Mouse (Mus musculus) CH12.LX (cell line): ENCODE results near the gene Actr1a. TPM values are rescaled to one million over a fixed set of nuclear protein-coding genes. Genes with fewer than 3 reads are reported as not detected.

Source experiments
- DNase-seq: peaks from one replicate; pipeline ENCODE4 v3.0.0-alpha.2; 2013; ENCODE audit errors: extremely low read depth
- H3K27ac ChIP-seq: 2 replicates; pipeline ENCODE4 v1.5.1; 2012; ENCODE audit warnings: low read depth, mild to moderate bottlenecking, control low read depth, moderate library complexity; ENCODE audit not compliant: insufficient read depth
- H3K27me3 ChIP-seq: replicated peaks from 2 replicates; pipeline ENCODE3; 2012; ENCODE audit warnings: inconsistent platforms
- H3K36me3 ChIP-seq, 2 experiments: replicated peaks in 1 of 2; 2 replicates each; pipeline versions ENCODE3 to v1.6.1; 2012; ENCODE audit warnings: inconsistent platforms in 1 of 2, low read length in 1 of 2, mild to moderate bottlenecking in 1 of 2, mixed read lengths in 1 of 2, moderate library complexity in 1 of 2; ENCODE audit not compliant: control insufficient read depth in 1 of 2, insufficient read depth in 1 of 2
- H3K4me1 ChIP-seq, 2 experiments: 2 replicates each; pipeline ENCODE4 v1.6.1; 2012; ENCODE audit warnings: inconsistent platforms in 1 of 2, moderate library complexity in 1 of 2; ENCODE audit not compliant: insufficient read depth in 2 of 2, control insufficient read depth in 1 of 2
- H3K4me2 ChIP-seq: 2 replicates; pipeline ENCODE4 v1.6.1; 2012; ENCODE audit warnings: low read depth, mild to moderate bottlenecking, control low read depth; ENCODE audit not compliant: poor library complexity, insufficient read depth, severe bottlenecking
- H3K4me3 ChIP-seq, 3 experiments: fragments of 150-350 bp in 1 of 3; sonication (generic) in 1 of 3; replicated peaks in 1 of 3; 2 replicates each; pipeline versions ENCODE3 to v1.5.1; 2011 to 2012; ENCODE audit warnings: low read depth in 2 of 3, low read length in 2 of 3, mild to moderate bottlenecking in 2 of 3, moderate library complexity in 2 of 3, control low read depth in 1 of 3, improper control_type of control experiment in 1 of 3, inconsistent platforms in 1 of 3, mixed read lengths in 1 of 3; ENCODE audit not compliant: poor library complexity in 1 of 3
- H3K79me2 ChIP-seq: replicated peaks from 2 replicates; pipeline ENCODE4 v1.6.1; 2012; ENCODE audit warnings: mild to moderate bottlenecking, moderate library complexity; ENCODE audit not compliant: control insufficient read depth, poor library complexity, insufficient read depth, severe bottlenecking; ENCODE audit errors: extremely low read depth
- H3K9ac ChIP-seq: 2 replicates; pipeline ENCODE4 v1.6.1; 2012; ENCODE audit warnings: low read depth, mild to moderate bottlenecking, control low read depth, moderate library complexity; ENCODE audit not compliant: insufficient read depth
- H3K9me3 ChIP-seq: replicated peaks from 2 replicates; pipeline ENCODE3; 2012; ENCODE audit warnings: low read length, inconsistent platforms, mixed read lengths
- CHD1 ChIP-seq: IDR thresholded peaks from 2 replicates; pipeline ENCODE4 v1.6.1; 2012; ENCODE audit warnings: low read depth, low read length, improper control_type of control experiment, inconsistent platforms
- CHD2 ChIP-seq: IDR thresholded peaks from 2 replicates; pipeline ENCODE4 v1.6.1; 2011; ENCODE audit warnings: low read length, improper control_type of control experiment
- CTCF ChIP-seq, 2 experiments: IDR thresholded peaks in 1 of 2; conservative IDR thresholded peaks in 1 of 2; 2 replicates each; pipeline ENCODE4 v1.5.1; 2011 to 2012; ENCODE audit warnings: low read depth in 2 of 2, low read length in 2 of 2, improper control_type of control experiment in 1 of 2, inconsistent platforms in 1 of 2, mild to moderate bottlenecking in 1 of 2, moderate library complexity in 1 of 2
- ETS1 ChIP-seq: conservative IDR thresholded peaks from 2 replicates; pipeline ENCODE4 v1.6.1; 2012; ENCODE audit warnings: low read depth, mild to moderate bottlenecking, inconsistent platforms, low read length, improper control_type of control experiment, moderate library complexity
- GABPA ChIP-seq: IDR thresholded peaks from 2 replicates; pipeline ENCODE4 v1.6.1; 2012; ENCODE audit warnings: low read depth, low read length, improper control_type of control experiment, inconsistent platforms; ENCODE audit not compliant: insufficient replicate concordance
- IRF4 ChIP-seq: IDR thresholded peaks from 2 replicates; pipeline ENCODE4 v1.6.1; 2014; ENCODE audit warnings: low read depth, mild to moderate bottlenecking, inconsistent platforms, low read length, improper control_type of control experiment
- KAT2A ChIP-seq: IDR thresholded peaks from 2 replicates; pipeline ENCODE4 v1.6.1; 2012; ENCODE audit warnings: low read length, improper control_type of control experiment, inconsistent platforms; ENCODE audit not compliant: insufficient replicate concordance
- MAFK ChIP-seq: IDR thresholded peaks from 2 replicates; pipeline ENCODE4 v1.6.1; 2011; ENCODE audit warnings: low read length, improper control_type of control experiment; ENCODE audit not compliant: insufficient replicate concordance
- MAZ ChIP-seq: IDR thresholded peaks from 2 replicates; pipeline ENCODE4 v1.6.1; 2012; ENCODE audit warnings: low read depth, mild to moderate bottlenecking, inconsistent platforms, low read length, improper control_type of control experiment, moderate library complexity
- MXI1 ChIP-seq: IDR thresholded peaks from 2 replicates; pipeline ENCODE4 v1.6.1; 2011; ENCODE audit warnings: mild to moderate bottlenecking, low read depth, low read length, improper control_type of control experiment
- MYC ChIP-seq: IDR thresholded peaks from 2 replicates; pipeline ENCODE4 v1.6.1; 2011; ENCODE audit warnings: low read depth, mild to moderate bottlenecking, improper control_type of control experiment, low read length
- NRF1 ChIP-seq: IDR thresholded peaks from 2 replicates; pipeline ENCODE4 v1.6.1; 2014; ENCODE audit warnings: low read depth, mild to moderate bottlenecking, inconsistent platforms, low read length, improper control_type of control experiment, moderate library complexity
- POLR2AphosphoS2 ChIP-seq: IDR thresholded peaks from 2 replicates; pipeline ENCODE4 v1.6.1; 2011; ENCODE audit warnings: low read depth, low read length, improper control_type of control experiment
- SMC3 ChIP-seq: IDR thresholded peaks from 2 replicates; pipeline ENCODE4 v1.6.1; 2011; ENCODE audit warnings: low read depth, low read length, improper control_type of control experiment
- USF2 ChIP-seq: conservative IDR thresholded peaks from 2 replicates; pipeline ENCODE4 v1.6.1; 2011; ENCODE audit warnings: low read depth, low read length, improper control_type of control experiment
- ZKSCAN1 ChIP-seq: IDR thresholded peaks from 2 replicates; pipeline ENCODE4 v1.6.1; 2012; ENCODE audit warnings: low read depth, inconsistent platforms, low read length, improper control_type of control experiment, borderline replicate concordance
- ZMIZ1 ChIP-seq: IDR thresholded peaks from 2 replicates; pipeline ENCODE4 v1.6.1; 2012; ENCODE audit warnings: low read depth, mild to moderate bottlenecking, inconsistent platforms, low read length, improper control_type of control experiment
- dilution Hi-C: fragments of 300-500 bp; cut with MboI; formaldehyde crosslinking; loops from 2 replicates; pipeline ENCODE4 v1.14.3; 2020; ENCODE audit warnings: low sequenced_read_pairs; ENCODE audit not compliant: extremely low pct_unique_long_range_greater_than_20kb, extremely low pct_ligation_motif_present
- in situ Hi-C: fragments of 300-500 bp; cut with MboI; formaldehyde crosslinking; loops from 3 replicates; pipeline ENCODE4 v1.14.3; 2019; ENCODE audit warnings: low sequenced_read_pairs, low pct_ligation_motif_present, low pct_unique_long_range_greater_than_20kb, mixed read lengths
- polyA plus RNA-seq: library from polyadenylated mRNA; unstranded; fragments of >175 nt; gene quantifications from 2 replicates; pipeline ENCODE4 v1.2.1, GENCODE M21; 2012; ENCODE audit warnings: low read depth; ENCODE audit not compliant: insufficient read length
- total RNA-seq, 2 experiments: library from RNA; depleted of rRNA; stranded (reverse); fragments of 300-350 nt in 1 of 2; fragments of >200 nt in 1 of 2; gene quantifications; 2 replicates each; pipeline ENCODE4 v1.2.3; 2012 to 2014

Actr1a gene
- total and polyA plus RNA-seq, 3 experiments = 69.4 to 88.4 (median 75.7) TPM

DNA sequence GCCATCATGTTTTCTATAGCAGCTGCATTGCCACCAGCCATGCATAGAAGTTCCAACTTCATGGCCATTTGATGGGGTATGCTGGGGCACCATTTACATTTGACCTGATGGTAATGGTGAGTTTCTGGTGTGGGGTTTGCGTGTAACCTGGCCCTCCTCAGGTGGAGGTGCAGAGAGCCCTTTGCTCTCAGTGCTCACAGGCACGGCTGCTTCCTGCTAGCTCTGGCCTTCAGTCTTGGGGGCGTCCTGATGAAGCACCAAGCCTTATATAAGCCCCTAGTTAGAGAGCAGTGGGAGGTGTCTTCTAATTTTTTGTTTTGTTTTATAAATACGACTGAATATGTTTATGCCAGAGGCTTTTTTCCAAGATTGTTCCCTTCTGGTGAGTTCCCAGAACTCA lies 22.5 kb upstream of the Actr1a start:
- H3K9me3 ChIP-seq = no peaks in the 10 kb centered on the region
- DNase-seq = no peak
- H3K4me3 ChIP-seq = no peak overlapping the region
- H3K4me1 ChIP-seq = peaks cover 0 to 6% of the 10 kb centered on the region in 2 experiments; a peak in 1 of 4 replicates
- dilution Hi-C loops = no loop called here
- no peak for TF ChIP-seq USF2
- no peak for TF ChIP-seq GABPA
- TF ChIP-seq MXI1 = no peak
- H3K9ac ChIP-seq = no peak overlapping the region
- no peak overlapping the region for H3K4me2 ChIP-seq
- H3K27me3 ChIP-seq = no peaks in the 10 kb centered on the region
- H3K36me3 ChIP-seq = peaks cover 0 to 48% of the 10 kb centered on the region in 2 experiments
- in situ Hi-C loops = no loop called here
- no peaks in the 10 kb centered on the region; the same call in 1 of the 2 replicates for H3K79me2 ChIP-seq
- H3K27ac ChIP-seq = no peak overlapping the region

DNA sequence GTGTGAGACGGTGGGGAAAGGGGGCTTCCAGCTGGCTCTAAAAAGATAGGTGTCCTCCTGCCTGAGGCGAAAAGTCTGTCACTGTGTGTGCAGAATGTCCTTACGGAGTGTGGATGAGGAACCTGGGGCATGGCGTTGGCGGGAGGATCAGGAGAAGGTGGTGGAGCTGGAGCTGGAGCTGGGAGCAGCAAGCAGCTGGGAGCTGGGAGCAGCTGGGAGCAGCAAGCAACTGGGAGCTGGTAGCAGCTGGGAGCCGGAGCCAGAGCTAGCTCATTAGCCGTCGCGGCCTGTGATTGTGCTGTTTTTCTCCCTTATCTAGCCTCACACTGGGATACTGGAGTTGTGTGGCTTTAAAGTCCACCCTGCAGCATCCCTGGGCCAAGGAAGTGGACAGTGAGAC lies 20.7 kb upstream of the Actr1a start:
- Histone ChIP-seq H3K27ac (no peak overlapping the region), H3K79me2 (no peaks in the 10 kb centered on the region; the same call in 1 of the 2 replicates), H3K9me3 (no peaks in the 10 kb centered on the region), H3K27me3 (no peaks in the 10 kb centered on the region)
- no peak for TF ChIP-seq MAZ
- TF ChIP-seq SMC3 = no peak
- TF ChIP-seq ETS1 = no peak
- no peak for TF ChIP-seq NRF1
- no peak for TF ChIP-seq CHD2
- no peak for TF ChIP-seq ZKSCAN1
- no peak for TF ChIP-seq MAFK
- TF ChIP-seq CHD1 = no peak
- TF ChIP-seq CTCF (conservative IDR thresholded peaks at IDR 0.05 in 1 of 2, IDR thresholded peaks at IDR 0.05 in 1 of 2; ENCODE audit: low read depth in 2 of 2, low read length in 2 of 2) = no peak
- no peak for TF ChIP-seq POLR2AphosphoS2
- TF ChIP-seq ZMIZ1 = no peak
- TF ChIP-seq MYC = no peak
- TF ChIP-seq KAT2A = no peak
- no peak for TF ChIP-seq IRF4
- TF ChIP-seq, all 38 proteins: peak for 0
- in situ Hi-C loops (no loop called here), dilution Hi-C loops (no loop called here)
- Histone ChIP-seq H3K36me3 (peaks cover 0 to 58% of the 10 kb centered on the region in 2 experiments), H3K9ac (no peak overlapping the region), H3K4me2 (no peak overlapping the region), H3K4me3 (no peak overlapping the region), H3K4me1 (no peaks in the 10 kb centered on the region; a peak in 1 of 4 replicates)
- no peak for DNase-seq
